Mouse (Mus musculus) MEL (cell line): Measurements from ENCODE around the gene Frem2. TPM values are rescaled to one million over a fixed set of nuclear protein-coding genes. Genes with fewer than 3 reads are reported as not detected.

ENCODE experiments used
- DNase-seq: peaks from one replicate; pipeline ENCODE4 v3.0.0; 2011; ENCODE audit warnings: low read depth, low spot score
- H3K27ac ChIP-seq: 2 replicates; pipeline ENCODE4 v1.5.1; 2012; ENCODE audit warnings: low read depth, mild to moderate bottlenecking, control low read depth, low read length, moderate library complexity; ENCODE audit not compliant: control insufficient read depth
- H3K27me3 ChIP-seq, 2 experiments: fragments of 150-350 bp in 1 of 2; sonication (generic) in 1 of 2; 2 replicates each; pipeline ENCODE4 v1.6.1; 2012; ENCODE audit warnings: low read length in 2 of 2, mild to moderate bottlenecking in 2 of 2, improper control_type of control experiment in 1 of 2, moderate library complexity in 1 of 2; ENCODE audit not compliant: insufficient read depth in 2 of 2, control insufficient read depth in 1 of 2
- H3K36me3 ChIP-seq, 2 experiments: 2 replicates each; pipeline ENCODE4 v1.6.1; 2012 to 2014; ENCODE audit warnings: low read length in 2 of 2, improper control_type of control experiment in 1 of 2, inconsistent platforms in 1 of 2, mild to moderate bottlenecking in 1 of 2; ENCODE audit not compliant: insufficient read depth in 2 of 2, control insufficient read depth in 1 of 2
- H3K4me1 ChIP-seq, 2 experiments: fragments of 150-350 bp in 1 of 2; sonication (generic) in 1 of 2; 2 replicates each; pipeline ENCODE4 v1.6.1; 2012; ENCODE audit warnings: low read length in 2 of 2, improper control_type of control experiment in 1 of 2, mild to moderate bottlenecking in 1 of 2; ENCODE audit not compliant: insufficient read depth in 2 of 2, control insufficient read depth in 1 of 2
- H3K4me3 ChIP-seq, 2 experiments: fragments of 150-350 bp in 1 of 2; sonication (generic) in 1 of 2; 2 replicates each; pipeline ENCODE4 v1.5.1; 2012; ENCODE audit warnings: low read depth in 2 of 2, low read length in 2 of 2, mild to moderate bottlenecking in 2 of 2, moderate library complexity in 2 of 2, control low read depth in 1 of 2, improper control_type of control experiment in 1 of 2; ENCODE audit not compliant: control insufficient read depth in 1 of 2, insufficient read depth in 1 of 2
- H3K79me2 ChIP-seq: 2 replicates; pipeline ENCODE4 v1.6.1; 2012; ENCODE audit warnings: mild to moderate bottlenecking, low read length, moderate library complexity; ENCODE audit not compliant: control insufficient read depth, poor library complexity, insufficient read depth
- H3K9ac ChIP-seq: 2 replicates; pipeline ENCODE4 v1.6.1; 2012; ENCODE audit warnings: low read depth, mild to moderate bottlenecking, control low read depth, low read length, moderate library complexity; ENCODE audit not compliant: control insufficient read depth, poor library complexity, severe bottlenecking
- H3K9me3 ChIP-seq: fragments of 150-350 bp; sonication (generic); replicated peaks from 2 replicates; pipeline ENCODE4 v1.6.1; 2012; ENCODE audit warnings: mild to moderate bottlenecking, low read length, improper control_type of control experiment, moderate library complexity; ENCODE audit not compliant: insufficient read depth
- CHD1 ChIP-seq: IDR thresholded peaks from 2 replicates; pipeline ENCODE4 v1.6.1; 2012; ENCODE audit warnings: low read depth, mild to moderate bottlenecking, inconsistent platforms, low read length, improper control_type of control experiment
- CTCF ChIP-seq, 3 experiments: IDR thresholded peaks in 2 of 3; conservative IDR thresholded peaks in 1 of 3; 2 replicates each; pipeline ENCODE4 v1.5.1; 2011 to 2012; ENCODE audit warnings: low read length in 3 of 3, low read depth in 2 of 3, mild to moderate bottlenecking in 2 of 3, improper control_type of control experiment in 1 of 3, inconsistent platforms in 1 of 3, mixed read lengths in 1 of 3, moderate library complexity in 1 of 3; ENCODE audit not compliant: control insufficient read depth in 1 of 3, insufficient read depth in 1 of 3, poor library complexity in 1 of 3, severe bottlenecking in 1 of 3
- EP300 ChIP-seq, 2 experiments: IDR thresholded peaks; 2 replicates each; pipeline ENCODE4 v1.6.1; 2011; ENCODE audit warnings: improper control_type of control experiment in 2 of 2, low read length in 2 of 2, low read depth in 1 of 2, mild to moderate bottlenecking in 1 of 2
- GABPA ChIP-seq: IDR thresholded peaks from 2 replicates; pipeline ENCODE4 v1.6.1; 2012; ENCODE audit warnings: low read depth, mild to moderate bottlenecking, inconsistent platforms, low read length, improper control_type of control experiment, moderate library complexity
- HCFC1 ChIP-seq: IDR thresholded peaks from 2 replicates; pipeline ENCODE4 v1.6.1; 2012; ENCODE audit warnings: low read depth, mild to moderate bottlenecking, inconsistent platforms, low read length, improper control_type of control experiment, moderate library complexity
- KAT2A ChIP-seq: conservative IDR thresholded peaks from 2 replicates; pipeline ENCODE4 v1.6.1; 2012; ENCODE audit warnings: low read depth, low read length, improper control_type of control experiment, inconsistent platforms
- MAZ ChIP-seq: IDR thresholded peaks from 2 replicates; pipeline ENCODE4 v1.6.1; 2012; ENCODE audit warnings: low read depth, mild to moderate bottlenecking, inconsistent platforms, low read length, improper control_type of control experiment
- MEF2A ChIP-seq: IDR thresholded peaks from 2 replicates; pipeline ENCODE4 v1.6.1; 2014; ENCODE audit warnings: low read depth, mild to moderate bottlenecking, inconsistent platforms, low read length, improper control_type of control experiment; ENCODE audit not compliant: poor library complexity, insufficient replicate concordance, severe bottlenecking; ENCODE audit errors: extremely low read depth
- MXI1 ChIP-seq: IDR thresholded peaks from 2 replicates; pipeline ENCODE4 v1.6.1; 2011; ENCODE audit warnings: mild to moderate bottlenecking, low read depth, low read length, improper control_type of control experiment
- NELFE ChIP-seq: IDR thresholded peaks from 2 replicates; pipeline ENCODE4 v1.6.1; 2011; ENCODE audit warnings: low read depth, low read length, improper control_type of control experiment
- NRF1 ChIP-seq: IDR thresholded peaks from 2 replicates; pipeline ENCODE4 v1.6.1; 2014; ENCODE audit warnings: low read depth, mild to moderate bottlenecking, inconsistent platforms, low read length, improper control_type of control experiment, moderate library complexity; ENCODE audit not compliant: poor library complexity, insufficient read depth, severe bottlenecking
- RAD21 ChIP-seq: IDR thresholded peaks from 2 replicates; pipeline ENCODE4 v1.6.1; 2011; ENCODE audit warnings: mild to moderate bottlenecking, low read depth, low read length, improper control_type of control experiment
- TCF12 ChIP-seq: IDR thresholded peaks from 2 replicates; pipeline ENCODE4 v1.6.1; 2014; ENCODE audit warnings: low read depth, mild to moderate bottlenecking, inconsistent platforms, low read length, improper control_type of control experiment, moderate library complexity
- UBTF ChIP-seq: IDR thresholded peaks from 2 replicates; pipeline ENCODE4 v1.6.1; 2012; ENCODE audit warnings: low read depth, mild to moderate bottlenecking, inconsistent platforms, low read length, improper control_type of control experiment, moderate library complexity, borderline replicate concordance; ENCODE audit not compliant: insufficient read depth
- USF1 ChIP-seq: IDR thresholded peaks from 2 replicates; pipeline ENCODE4 v1.6.1; 2014; ENCODE audit warnings: low read depth, mild to moderate bottlenecking, inconsistent platforms, low read length, improper control_type of control experiment, moderate library complexity
- USF2 ChIP-seq, 2 experiments: IDR thresholded peaks; 2 replicates each; pipeline ENCODE4 v1.6.1; 2011 to 2012; ENCODE audit warnings: improper control_type of control experiment in 2 of 2, low read length in 2 of 2, borderline replicate concordance in 1 of 2, inconsistent platforms in 1 of 2, low read depth in 1 of 2, mild to moderate bottlenecking in 1 of 2; ENCODE audit not compliant: insufficient read depth in 1 of 2
- ZNF384 ChIP-seq: IDR thresholded peaks from 2 replicates; pipeline ENCODE4 v1.6.1; 2012; ENCODE audit warnings: low read depth, mild to moderate bottlenecking, inconsistent platforms, low read length, improper control_type of control experiment
- polyA plus RNA-seq, 2 experiments: library from polyadenylated mRNA; stranded (reverse) in 1 of 2; unstranded in 1 of 2; fragments of >175 nt in 1 of 2; fragments of >200 nt in 1 of 2; gene quantifications; 2 replicates each; pipeline versions ENCODE4 v1.2.1 to v1.2.4; 2012; ENCODE audit warnings: low replicate concordance in 2 of 2, low read depth in 1 of 2; ENCODE audit not compliant: insufficient read length in 2 of 2, insufficient read depth in 1 of 2, missing spikeins in 1 of 2
- total RNA-seq: library from RNA; depleted of rRNA; stranded (reverse); fragments of 300-350 nt; gene quantifications from 2 replicates; pipeline ENCODE4 v1.2.3, GENCODE M21; 2012

The Frem2 gene
- total and polyA plus RNA-seq, 3 experiments = not detected

GRCm38 (mm10) chr3:53514221-53515065 lies 142.7 kb downstream of the Frem2 start:
- no peaks in the 10 kb centered on the region for H3K36me3 ChIP-seq
- H3K27ac ChIP-seq = no peak overlapping the region
- no peak for DNase-seq
- no peak for TF ChIP-seq RAD21
- H3K9ac ChIP-seq = no peak overlapping the region
- no peaks in the 10 kb centered on the region for H3K9me3 ChIP-seq
- H3K79me2 ChIP-seq = no peaks in the 10 kb centered on the region
- no peaks in the 10 kb centered on the region for H3K27me3 ChIP-seq
- H3K4me1 ChIP-seq = no peaks in the 10 kb centered on the region
- H3K4me3 ChIP-seq = no peak overlapping the region

GRCm38 (mm10) chr3:53513096-53513495 lies 144.1 kb downstream of the Frem2 start:
- H3K9ac ChIP-seq = no peak overlapping the region
- no peak for DNase-seq
- TF ChIP-seq GABPA = no peak
- no peak for TF ChIP-seq UBTF
- TF ChIP-seq MXI1 = no peak
- TF ChIP-seq CTCF (IDR thresholded peaks at IDR 0.05 in 2 of 3, conservative IDR thresholded peaks at IDR 0.05 in 1 of 3; ENCODE audit: control insufficient read depth in 1 of 3, insufficient read depth in 1 of 3, low read depth in 2 of 3, low read length in 3 of 3, poor library complexity in 1 of 3, severe bottlenecking in 1 of 3) = no peak
- no peak for TF ChIP-seq TCF12
- no peak for TF ChIP-seq KAT2A
- TF ChIP-seq ZNF384 = no peak
- TF ChIP-seq NELFE = no peak
- no peak for TF ChIP-seq EP300 (IDR thresholded peaks at IDR 0.05; ENCODE audit: low read depth in 1 of 2, low read length in 2 of 2)
- no peak for TF ChIP-seq USF2 (IDR thresholded peaks at IDR 0.05; ENCODE audit: borderline replicate concordance in 1 of 2, insufficient read depth in 1 of 2, low read depth in 1 of 2, low read length in 2 of 2)
- no peak for TF ChIP-seq HCFC1
- TF ChIP-seq CHD1 = no peak
- no peak for TF ChIP-seq NRF1
- no peak for TF ChIP-seq USF1
- no peak for TF ChIP-seq MEF2A
- no peak for TF ChIP-seq MAZ

More at GRCm38 (mm10) chr3:53513096-53513495, 144.1 kb downstream of the Frem2 start:
- Histone ChIP-seq H3K27ac (no peak overlapping the region), H3K36me3 (no peaks in the 10 kb centered on the region), H3K9me3 (no peaks in the 10 kb centered on the region), H3K4me3 (no peak overlapping the region), H3K79me2 (no peaks in the 10 kb centered on the region), H3K4me1 (no peaks in the 10 kb centered on the region), H3K27me3 (no peaks in the 10 kb centered on the region)
